Mouse (Mus musculus) hindbrain, postnatal 0 days (tissue): Measurements from ENCODE around the gene Gopc. TPM values are rescaled to one million over a fixed set of nuclear protein-coding genes. Genes with fewer than 3 reads are reported as not detected.

Source experiments
- ATAC-seq: fragments of 200-750 bp; cut with Nextera tagmentation; 2 replicates; pipeline ENCODE4 v1.8.0; 2017; ENCODE audit warnings: mild to moderate bottlenecking, moderate TSS enrichment, moderate library complexity
- DNase-seq: peaks from one replicate; pipeline ENCODE4 v3.0.0-alpha.2; 2015; ENCODE audit warnings: low spot score
- H3K27ac ChIP-seq: fragments of 300-500 bp; sonication (generic); 2 replicates; pipeline ENCODE4 v1.5.1; 2014; ENCODE audit warnings: mild to moderate bottlenecking
- H3K27me3 ChIP-seq: fragments of 300-500 bp; sonication (generic); 2 replicates; pipeline ENCODE4 v1.6.1; 2014; ENCODE audit warnings: low read length, mixed read lengths; ENCODE audit not compliant: insufficient read depth
- H3K36me3 ChIP-seq: fragments of 300-500 bp; sonication (generic); 2 replicates; pipeline ENCODE4 v1.6.1; 2014; ENCODE audit warnings: low read length, mixed read lengths; ENCODE audit not compliant: insufficient read depth
- H3K4me1 ChIP-seq: fragments of 300-500 bp; sonication (generic); 2 replicates; pipeline ENCODE4 v1.6.1; 2014; ENCODE audit warnings: antibody characterized with exemption, low read length, mixed read lengths; ENCODE audit not compliant: insufficient read depth
- H3K4me2 ChIP-seq: fragments of 300-500 bp; sonication (generic); 2 replicates; pipeline ENCODE4 v1.6.1; 2014; ENCODE audit warnings: low read depth, mild to moderate bottlenecking, low read length, moderate library complexity, mixed read lengths
- H3K4me3 ChIP-seq: fragments of 300-500 bp; sonication (generic); 2 replicates; pipeline ENCODE4 v1.5.1; 2014; ENCODE audit warnings: low read length
- H3K9ac ChIP-seq: fragments of 300-500 bp; sonication (generic); replicated peaks from 2 replicates; pipeline ENCODE4 v1.6.1; 2014; ENCODE audit warnings: mild to moderate bottlenecking, low read length, moderate library complexity, mixed read lengths
- H3K9me3 ChIP-seq: fragments of 300-500 bp; sonication (generic); 2 replicates; pipeline ENCODE4 v1.6.1; 2016; ENCODE audit warnings: low read length, mixed read lengths
- CTCF ChIP-seq: IDR thresholded peaks from 2 replicates; pipeline ENCODE4 v1.5.1; 2016; ENCODE audit warnings: antibody characterized with exemption, control low read depth, low read depth
- WGBS: fragments of 180-500 bp; shearing (Covaris S2); extraction: QIAGEN DNeasy Blood & Tissue Kit; methylation state at CpG from one replicate; pipeline ENCODE4 v1.1.7; 2014; 5-methylcytosine and 5-hydroxymethylcytosine counted together
- polyA plus RNA-seq: library from polyadenylated mRNA; unstranded; fragments of >200 nt; fragmentation: Nextera tagmentation; extraction: Ambion mirVana; gene quantifications from 2 replicates; pipeline ENCODE4 v1.2.1, GENCODE M21; 2015
- total RNA-seq: library from RNA; depleted of rRNA; stranded (reverse); fragments of >200 nt; gene quantifications from 2 replicates; pipeline ENCODE4 v1.2.3, GENCODE M21; 2014

Gopc gene
- total and polyA plus RNA-seq, 2 experiments from 2014 or later, result 16.4 to 24.9 TPM

GRCm38 (mm10) chr10:52381321-52381801, 563 bp downstream of the Gopc start:
- peak overlapping the region; percentile 83 for H3K4me2 ChIP-seq
- WGBS, result under 1% methylated on average over 19 of the region's 19 CpGs
- ATAC-seq, result peak; percentile 67

DNA sequence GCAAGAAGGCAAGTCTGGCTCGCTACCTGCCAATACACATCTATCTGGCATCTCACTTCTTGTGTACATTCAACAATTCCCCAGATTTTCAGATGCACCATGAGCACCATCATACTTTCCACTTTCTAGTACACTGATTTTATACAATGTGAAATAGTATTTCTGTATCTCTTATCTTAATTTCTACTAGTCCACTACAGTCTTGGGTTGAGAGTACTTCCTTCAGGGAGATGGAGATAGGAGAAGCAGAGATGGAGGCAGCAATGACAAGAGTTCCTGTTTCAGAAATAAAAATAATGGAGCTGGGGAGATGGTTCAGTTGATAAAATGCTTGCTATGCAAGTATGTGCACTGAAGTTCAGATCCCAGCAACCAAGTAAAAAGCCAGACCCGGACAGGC, 4.1 kb downstream of the Gopc start:
- Histone ChIP-seq H3K36me3 (no peaks in the 10 kb centered on the region), H3K4me1 (peaks cover 9% of the 10 kb centered on the region), H3K9me3 (no peaks in the 10 kb centered on the region), H3K9ac (no peak overlapping the region), H3K27ac (no peak overlapping the region), H3K27me3 (no peaks in the 10 kb centered on the region), H3K4me3 (no peak overlapping the region), H3K4me2 (no peak overlapping the region)
- ATAC-seq (no peak), DNase-seq (no peak)
- TF ChIP-seq CTCF, result no peak
- 88% methylated on average over 2 of the region's 2 CpGs for WGBS

More at GRCm38 (mm10) chr10:52381321-52381801, 563 bp downstream of the Gopc start:
- H3K27ac ChIP-seq, result peak overlapping the region; percentile 97
- H3K9ac ChIP-seq, result peak overlapping the region; percentile 84
- peak; percentile 55 for DNase-seq
- TF ChIP-seq CTCF, result no peak
- peaks cover 9% of the 10 kb centered on the region for H3K4me1 ChIP-seq
- no peaks in the 10 kb centered on the region for H3K9me3 ChIP-seq
- no peaks in the 10 kb centered on the region for H3K27me3 ChIP-seq
- H3K4me3 ChIP-seq, result peak overlapping the region; percentile 68
- H3K36me3 ChIP-seq, result no peaks in the 10 kb centered on the region

DNA sequence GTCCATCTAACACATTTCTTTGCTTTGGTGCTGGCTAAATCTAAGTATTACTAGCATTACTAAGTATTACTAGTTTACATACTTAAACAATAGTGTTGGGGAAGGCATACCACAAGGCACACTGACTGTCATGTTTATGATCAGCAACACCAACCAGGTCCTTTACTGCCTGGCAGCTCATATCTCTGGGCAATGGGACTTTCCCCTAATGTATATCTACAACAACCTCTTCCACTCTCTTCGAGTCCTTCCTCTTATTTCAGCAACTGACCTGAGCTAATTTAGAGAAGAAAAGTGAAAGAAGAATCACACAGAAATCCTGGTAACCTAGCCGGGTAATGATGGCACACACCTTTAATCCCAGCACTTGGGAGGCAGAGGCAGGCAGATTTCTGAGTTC, 5.5 kb downstream of the Gopc start:
- DNase-seq (no peak), ATAC-seq (no peak)
- no peak for TF ChIP-seq CTCF
- H3K9me3 ChIP-seq, result no peaks in the 10 kb centered on the region
- no peaks in the 10 kb centered on the region for H3K36me3 ChIP-seq
- no peak overlapping the region for H3K4me2 ChIP-seq
- H3K27me3 ChIP-seq, result no peaks in the 10 kb centered on the region
- WGBS, result 99% methylated on average over 2 of the region's 2 CpGs
- no peak overlapping the region for H3K9ac ChIP-seq
- H3K4me1 ChIP-seq, result peaks cover 9% of the 10 kb centered on the region
- no peak overlapping the region for H3K27ac ChIP-seq
- no peak overlapping the region for H3K4me3 ChIP-seq

- ATAC-seq (no peak), DNase-seq (no peak)
- Histone ChIP-seq H3K27ac (no peak overlapping the region), H3K4me2 (no peak overlapping the region), H3K9me3 (no peaks in the 10 kb centered on the region), H3K4me1 (peaks cover 7% of the 10 kb centered on the region), H3K9ac (no peak overlapping the region), H3K36me3 (no peaks in the 10 kb centered on the region), H3K4me3 (no peak overlapping the region), H3K27me3 (no peaks in the 10 kb centered on the region)
- no peak for TF ChIP-seq CTCF
Measured at GRCm38 (mm10) chr10:52374651-52375050, 7.3 kb downstream of the Gopc start.

GRCm38 (mm10) chr10:52373834-52374233, 8.1 kb downstream of the Gopc start:
- H3K9ac ChIP-seq, result no peak overlapping the region
- TF ChIP-seq CTCF, result no peak
- H3K27me3 ChIP-seq, result no peaks in the 10 kb centered on the region
- H3K27ac ChIP-seq, result no peak overlapping the region
- H3K4me3 ChIP-seq, result no peak overlapping the region
- H3K4me1 ChIP-seq, result 0 out of 2 replicates have a peak, but pooled peaks cover 3% of the 10 kb centered on the region
- 86% methylated on average over 4 of the region's 4 CpGs for WGBS
- H3K4me2 ChIP-seq, result no peak overlapping the region
- H3K36me3 ChIP-seq, result no peaks in the 10 kb centered on the region
- ATAC-seq (no peak), DNase-seq (no peak)
- H3K9me3 ChIP-seq, result no peaks in the 10 kb centered on the region

DNA sequence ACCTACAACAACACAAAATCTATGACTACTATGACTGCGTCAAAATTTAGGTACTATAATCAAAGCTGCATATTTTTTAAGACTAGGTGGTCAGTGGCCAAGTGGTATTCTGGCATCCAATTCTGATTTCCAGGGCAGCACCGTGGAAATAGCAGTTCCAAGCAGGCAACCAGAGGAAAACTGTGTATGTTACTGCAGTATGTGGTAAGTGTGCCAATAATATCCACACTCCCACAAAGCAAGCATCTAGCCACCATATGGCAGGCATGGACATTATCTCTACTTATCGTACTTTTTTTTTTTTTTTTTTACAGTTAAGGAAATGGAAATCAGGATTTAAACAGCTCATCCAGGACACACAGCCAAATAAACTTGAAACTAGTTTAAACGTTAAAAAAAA, 13.5 kb downstream of the Gopc start:
- Histone ChIP-seq H3K27me3 (no peaks in the 10 kb centered on the region), H3K4me3 (no peak overlapping the region), H3K36me3 (no peaks in the 10 kb centered on the region), H3K4me1 (no peaks in the 10 kb centered on the region), H3K9ac (no peak overlapping the region), H3K4me2 (no peak overlapping the region), H3K9me3 (no peaks in the 10 kb centered on the region), H3K27ac (no peak overlapping the region)
- 77% methylated on average over 4 of the region's 4 CpGs for WGBS
- TF ChIP-seq CTCF, result no peak
- ATAC-seq, result no peak
- no peak for DNase-seq

DNA sequence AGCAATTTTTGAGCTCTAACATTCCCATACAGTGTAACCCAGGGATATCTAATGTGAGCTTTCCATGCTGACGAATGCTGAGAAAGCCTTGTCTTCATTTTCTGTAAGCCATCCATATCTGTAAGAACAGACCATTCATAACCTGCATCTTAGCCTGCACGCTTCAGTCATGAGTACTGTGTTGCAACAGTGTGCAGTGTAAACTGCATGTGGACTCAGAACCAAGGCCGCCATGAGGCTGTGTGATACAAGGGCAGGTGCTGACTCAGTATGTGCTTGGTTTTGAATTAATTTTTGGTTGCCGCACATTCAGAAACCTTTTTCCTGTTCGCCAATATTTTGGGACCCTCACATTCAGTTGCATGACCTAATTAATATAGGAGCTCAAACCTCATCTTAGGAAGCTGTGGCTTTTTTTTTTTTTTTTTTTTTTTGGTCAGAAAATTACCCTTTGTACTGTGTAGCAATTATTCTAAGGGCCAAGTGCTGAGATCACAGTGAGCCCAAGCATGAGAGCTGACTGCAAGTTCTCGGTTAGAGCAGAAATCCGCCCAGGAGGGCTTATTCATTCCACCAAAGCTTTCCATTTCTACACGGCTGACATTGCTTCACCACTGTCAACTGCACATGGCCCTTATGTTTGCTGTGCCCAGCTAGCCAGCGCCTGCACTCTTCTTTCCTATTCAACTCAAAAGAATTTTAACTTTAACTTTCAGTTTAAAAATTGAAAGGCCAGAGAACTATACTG, 20.9 kb downstream of the Gopc start:
- WGBS, result 88% methylated on average over 9 of the region's 9 CpGs
- no peaks in the 10 kb centered on the region for H3K27me3 ChIP-seq
- H3K9ac ChIP-seq, result no peak overlapping the region
- H3K4me1 ChIP-seq, result no peaks in the 10 kb centered on the region
- H3K27ac ChIP-seq, result no peak overlapping the region
- no peaks in the 10 kb centered on the region for H3K36me3 ChIP-seq
- H3K9me3 ChIP-seq, result no peaks in the 10 kb centered on the region
- no peak overlapping the region for H3K4me3 ChIP-seq
- DNase-seq, result no peak
- no peak for TF ChIP-seq CTCF
- no peak overlapping the region for H3K4me2 ChIP-seq
- no peak for ATAC-seq
